Mouse (Mus musculus): ENCODE measurements around the gene Sult6b1. TPM values are rescaled to one million over a fixed set of nuclear protein-coding genes. Genes with fewer than 3 reads are reported as not detected.

The Sult6b1 gene
- polyA plus RNA-seq (2016; fragmentation: Nextera tagmentation; extraction: Ambion mirVana) = 0.17 TPM in 1 of 2 replicates, not detected in the other

GRCm38 (mm10) chr17:78906892-78907291, at the start of gene Sult6b1:
Gene Sult6b1, minus strand, starts transcription at chr17:78906992.
- no peak for DNase-seq (ENCODE audit: low spot score)
- 85% methylated on average over 5 of the region's 5 CpGs for WGBS
- Histone ChIP-seq H3K4me3 (no peak within 1 kb of the TSS), H3K27me3 (ENCODE audit: insufficient read depth, poor library complexity, severe bottlenecking) (no peaks in the 10 kb centered on the region), H3K9me3 (no peaks in the 10 kb centered on the region), H3K36me3 (no peaks in the 10 kb centered on the region), H3K4me1 (replicated peaks) (no peaks in the 10 kb centered on the region), H3K27ac (no peak within 1 kb of the TSS)

GRCm38 (mm10) chr17:78953240-78953639, 46.4 kb upstream of the Sult6b1 start:
- peaks cover 96% of the 10 kb centered on the region for H3K36me3 ChIP-seq

GRCm38 (mm10) chr17:78952070-78952469, 45.3 kb upstream of the Sult6b1 start:
- H3K36me3 ChIP-seq = peaks cover 99% of the 10 kb centered on the region
- H3K27ac ChIP-seq = no peak overlapping the region
- H3K27me3 ChIP-seq (ENCODE audit: insufficient read depth, poor library complexity, severe bottlenecking) = no peaks in the 10 kb centered on the region
- DNase-seq (ENCODE audit: low spot score) = no peak
- H3K4me1 ChIP-seq (replicated peaks) = no peaks in the 10 kb centered on the region
- no peaks in the 10 kb centered on the region for H3K9me3 ChIP-seq
- no peak overlapping the region for H3K4me3 ChIP-seq
- 90% methylated on average over 5 of the region's 5 CpGs for WGBS

More at GRCm38 (mm10) chr17:78953240-78953639, 46.4 kb upstream of the Sult6b1 start:
- Histone ChIP-seq H3K4me1 (replicated peaks) (no peaks in the 10 kb centered on the region), H3K9me3 (no peaks in the 10 kb centered on the region), H3K27ac (no peak overlapping the region), H3K4me3 (no peak overlapping the region), H3K27me3 (ENCODE audit: insufficient read depth, poor library complexity, severe bottlenecking) (no peaks in the 10 kb centered on the region)
- DNase-seq (ENCODE audit: low spot score) = no peak
- 88% methylated on average over 8 of the region's 8 CpGs for WGBS

- 95% methylated on average over 5 of the region's 5 CpGs for WGBS
- Histone ChIP-seq H3K27me3 (ENCODE audit: insufficient read depth, poor library complexity, severe bottlenecking) (no peaks in the 10 kb centered on the region), H3K27ac (no peak overlapping the region), H3K36me3 (peaks cover 99% of the 10 kb centered on the region), H3K4me1 (replicated peaks) (no peaks in the 10 kb centered on the region), H3K9me3 (no peaks in the 10 kb centered on the region), H3K4me3 (no peak overlapping the region)
- no peak for DNase-seq (ENCODE audit: low spot score)
Measured at GRCm38 (mm10) chr17:78951225-78951624, 44.4 kb upstream of the Sult6b1 start.

- Histone ChIP-seq H3K27ac (no peak overlapping the region), H3K27me3 (ENCODE audit: insufficient read depth, poor library complexity, severe bottlenecking) (no peaks in the 10 kb centered on the region), H3K4me3 (no peak overlapping the region), H3K36me3 (peaks cover 65% of the 10 kb centered on the region), H3K4me1 (replicated peaks) (peaks cover 3% of the 10 kb centered on the region), H3K9me3 (no peaks in the 10 kb centered on the region)
- no peak for DNase-seq (ENCODE audit: low spot score)
- WGBS = 49% methylated on average over 11 of the region's 11 CpGs
Measured at GRCm38 (mm10) chr17:78942579-78942978, 35.8 kb upstream of the Sult6b1 start.

- Histone ChIP-seq H3K4me1 (replicated peaks) (peaks cover 17% of the 10 kb centered on the region), H3K4me3 (no peak overlapping the region), H3K27me3 (ENCODE audit: insufficient read depth, poor library complexity, severe bottlenecking) (no peaks in the 10 kb centered on the region), H3K36me3 (peaks cover 49% of the 10 kb centered on the region), H3K27ac (no peak overlapping the region), H3K9me3 (no peaks in the 10 kb centered on the region)
- WGBS = 94% methylated on average over 4 of the region's 4 CpGs
- DNase-seq (ENCODE audit: low spot score) = no peak
Measured at GRCm38 (mm10) chr17:78938927-78939326, 32.1 kb upstream of the Sult6b1 start.

- Histone ChIP-seq H3K36me3 (peaks cover 54% of the 10 kb centered on the region), H3K4me3 (peak overlapping the region; percentile 90), H3K27me3 (ENCODE audit: insufficient read depth, poor library complexity, severe bottlenecking) (no peaks in the 10 kb centered on the region), H3K9me3 (no peaks in the 10 kb centered on the region), H3K4me1 (replicated peaks) (peaks cover 25% of the 10 kb centered on the region), H3K27ac (peak overlapping the region; percentile 85)
- 10% methylated on average over 26 of the region's 26 CpGs for WGBS
- DNase-seq (ENCODE audit: low spot score) = no peak
Measured at GRCm38 (mm10) chr17:78937229-78937853, 30.5 kb upstream of the Sult6b1 start.

- Histone ChIP-seq H3K4me3 (peak within 1 kb of the TSS; percentile 90), H3K9me3 (no peaks in the 10 kb centered on the region), H3K36me3 (peaks cover 54% of the 10 kb centered on the region), H3K4me1 (replicated peaks) (peaks cover 25% of the 10 kb centered on the region), H3K27ac (peak within 1 kb of the TSS; percentile 85), H3K27me3 (ENCODE audit: insufficient read depth, poor library complexity, severe bottlenecking) (no peaks in the 10 kb centered on the region)
- peak; percentile 97 for DNase-seq (ENCODE audit: low spot score)
- WGBS = under 1% methylated on average over 45 of the region's 45 CpGs
Measured at GRCm38 (mm10) chr17:78936466-78937228, 29.9 kb upstream of the Sult6b1 start, which contains the start of the genes Cebpz and Ndufaf7. Gene Cebpz, minus strand, starts transcription at chr17:78937066. Gene Ndufaf7, plus strand, starts transcription at chr17:78937136.

- Histone ChIP-seq H3K36me3 (peaks cover 57% of the 10 kb centered on the region), H3K27me3 (ENCODE audit: insufficient read depth, poor library complexity, severe bottlenecking) (no peaks in the 10 kb centered on the region), H3K27ac (no peak overlapping the region), H3K9me3 (no peaks in the 10 kb centered on the region), H3K4me3 (peak overlapping the region; percentile 90), H3K4me1 (replicated peaks) (peaks cover 25% of the 10 kb centered on the region)
- WGBS = 83% methylated on average over 2 of the region's 2 CpGs
- DNase-seq (ENCODE audit: low spot score) = no peak
Measured at GRCm38 (mm10) chr17:78935857-78936256, 29.1 kb upstream of the Sult6b1 start.

- no peaks in the 10 kb centered on the region for H3K27me3 ChIP-seq (ENCODE audit: insufficient read depth, poor library complexity, severe bottlenecking)
- H3K4me3 ChIP-seq = peak overlapping the region; percentile 73
- no peak overlapping the region for H3K27ac ChIP-seq
- no peak for DNase-seq (ENCODE audit: low spot score)
- H3K36me3 ChIP-seq = peaks cover 48% of the 10 kb centered on the region
- 47% methylated on average over 6 of the region's 6 CpGs for WGBS
- H3K9me3 ChIP-seq = no peaks in the 10 kb centered on the region
- H3K4me1 ChIP-seq (replicated peaks) = peaks cover 18% of the 10 kb centered on the region
Measured at GRCm38 (mm10) chr17:78917696-78918095, 10.9 kb upstream of the Sult6b1 start.

GRCm38 (mm10) chr17:78916899-78917298, 10.1 kb upstream of the Sult6b1 start:
- peaks cover 19% of the 10 kb centered on the region for H3K4me1 ChIP-seq (replicated peaks)
- no peaks in the 10 kb centered on the region for H3K27me3 ChIP-seq (ENCODE audit: insufficient read depth, poor library complexity, severe bottlenecking)
- WGBS = 6% methylated on average over 11 of the region's 11 CpGs
- H3K9me3 ChIP-seq = no peaks in the 10 kb centered on the region
- H3K27ac ChIP-seq = peak overlapping the region; percentile 92
- peaks cover 40% of the 10 kb centered on the region for H3K36me3 ChIP-seq
- peak overlapping the region; percentile 73 for H3K4me3 ChIP-seq
- DNase-seq (ENCODE audit: low spot score) = no peak

GRCm38 (mm10) chr17:78916369-78916813, 9.6 kb upstream of the Sult6b1 start, which contains the start of gene Cebpzos:
Gene Cebpzos, plus strand, starts transcription at chr17:78916500.
- WGBS = under 1% methylated on average over 37 of the region's 37 CpGs
- peak within 1 kb of the TSS; percentile 92 for H3K27ac ChIP-seq
- peaks cover 19% of the 10 kb centered on the region for H3K4me1 ChIP-seq (replicated peaks)
- H3K9me3 ChIP-seq = no peaks in the 10 kb centered on the region
- peaks cover 35% of the 10 kb centered on the region for H3K36me3 ChIP-seq
- H3K27me3 ChIP-seq (ENCODE audit: insufficient read depth, poor library complexity, severe bottlenecking) = no peaks in the 10 kb centered on the region
- H3K4me3 ChIP-seq = peak within 1 kb of the TSS; percentile 73
- DNase-seq (ENCODE audit: low spot score) = peak; percentile 89

GRCm38 (mm10) chr17:78915772-78916171, 9.0 kb upstream of the Sult6b1 start:
- Histone ChIP-seq H3K4me1 (replicated peaks) (peaks cover 19% of the 10 kb centered on the region), H3K4me3 (peak overlapping the region; percentile 73), H3K27me3 (ENCODE audit: insufficient read depth, poor library complexity, severe bottlenecking) (no peaks in the 10 kb centered on the region), H3K27ac (peak overlapping the region; percentile 92), H3K36me3 (peaks cover 29% of the 10 kb centered on the region), H3K9me3 (no peaks in the 10 kb centered on the region)
- DNase-seq (ENCODE audit: low spot score) = no peak
- 57% methylated on average over 6 of the region's 6 CpGs for WGBS

Measured in hindbrain, embryonic 10.5 days (tissue).